Mouse (Mus musculus) ES-E14 (cell line): ENCODE measurements around the gene Kank1.

Experiments used
- CHD2 ChIP-seq: IDR thresholded peaks from 2 replicates; pipeline ENCODE4 v1.6.1; 2014; ENCODE audit warnings: mild to moderate bottlenecking, low read depth, low read length, inconsistent platforms
- HCFC1 ChIP-seq: IDR thresholded peaks from 2 replicates; pipeline ENCODE4 v1.6.1; 2012; ENCODE audit warnings: low read length, inconsistent platforms, borderline replicate concordance; ENCODE audit not compliant: insufficient read depth
- MAFK ChIP-seq: IDR thresholded peaks from 2 replicates; pipeline ENCODE4 v1.6.1; 2014; ENCODE audit warnings: mild to moderate bottlenecking, low read depth, low read length, inconsistent platforms; ENCODE audit not compliant: insufficient read depth
- ZC3H11A ChIP-seq: IDR thresholded peaks from 2 replicates; pipeline ENCODE4 v1.6.1; 2012; ENCODE audit warnings: low read depth, mild to moderate bottlenecking, inconsistent platforms, low read length, borderline replicate concordance
- ZNF384 ChIP-seq: IDR thresholded peaks from 2 replicates; pipeline ENCODE4 v1.6.1; 2012; ENCODE audit warnings: low read depth, low read length, inconsistent platforms

DNA sequence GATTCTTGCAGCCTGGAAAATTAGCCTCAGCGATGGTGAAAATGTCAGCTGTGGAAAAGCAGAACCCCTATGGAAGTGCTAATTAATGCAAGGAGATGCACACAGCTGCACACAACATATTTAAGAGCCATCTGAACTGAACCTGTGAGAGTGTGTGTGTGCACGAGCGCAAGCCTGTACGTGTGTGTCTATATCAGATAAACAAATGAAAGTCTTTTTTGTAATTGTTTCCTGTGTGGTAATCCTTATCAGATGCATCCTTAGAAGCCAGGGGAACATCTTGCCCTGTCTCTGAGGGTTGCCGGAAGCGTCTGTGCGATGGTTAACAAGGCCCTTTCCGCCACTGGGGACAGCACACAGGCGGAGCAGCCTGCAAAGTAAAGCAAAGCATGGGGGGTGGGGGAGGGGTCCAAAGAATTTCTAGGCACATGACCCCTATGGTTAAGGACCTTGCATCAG is 123.8 kb downstream of the Kank1 start:
- TF ChIP-seq ZNF384, result no peak
- TF ChIP-seq HCFC1, result no peak
- TF ChIP-seq ZC3H11A, result no peak
- TF ChIP-seq CHD2, result no peak
- no peak for TF ChIP-seq MAFK
